Mouse (Mus musculus) kidney, adult 2 months (tissue): ENCODE data around the gene Pglyrp1. TPM values are rescaled to one million over a fixed set of nuclear protein-coding genes. Genes with fewer than 3 reads are reported as not detected.

ENCODE experiments used
- DNase-seq: peaks from one replicate; pipeline ENCODE4 v3.0.0; 2021
- H3K27ac ChIP-seq: fragments of 200-500 bp; 2 replicates; pipeline ENCODE4 v1.5.1; 2012; ENCODE audit warnings: low read depth, low read length, control low read depth, inconsistent platforms; ENCODE audit not compliant: insufficient read depth
- H3K27me3 ChIP-seq: fragments of 200-500 bp; replicated peaks from 2 replicates; pipeline ENCODE4 v1.6.1; 2012; ENCODE audit warnings: mild to moderate bottlenecking, moderate library complexity, low read length, inconsistent platforms; ENCODE audit not compliant: control insufficient read depth, insufficient read depth
- H3K36me3 ChIP-seq: fragments of 200-500 bp; 2 replicates; pipeline ENCODE4 v1.6.1; 2012; ENCODE audit warnings: mild to moderate bottlenecking, moderate library complexity, low read length, inconsistent platforms; ENCODE audit not compliant: control insufficient read depth, insufficient read depth
- H3K4me1 ChIP-seq: fragments of 200-500 bp; 2 replicates; pipeline ENCODE4 v1.6.1; 2011; ENCODE audit warnings: low read length; ENCODE audit not compliant: control insufficient read depth, insufficient read depth
- H3K4me3 ChIP-seq: fragments of 200-500 bp; 2 replicates; pipeline ENCODE4 v1.5.1; 2011; ENCODE audit warnings: mild to moderate bottlenecking, low read depth, low read length, control low read depth; ENCODE audit not compliant: insufficient read depth
- CTCF ChIP-seq: fragments of 200-500 bp; conservative IDR thresholded peaks from 2 replicates; pipeline ENCODE4 v1.5.1; 2011; ENCODE audit warnings: low read depth, mild to moderate bottlenecking, control low read depth, low read length, moderate library complexity, mixed read lengths; ENCODE audit not compliant: insufficient read depth, insufficient read length
- POLR2A ChIP-seq: fragments of 200-500 bp; IDR thresholded peaks from one replicate; pipeline ENCODE4 v1.6.1; 2011; ENCODE audit warnings: low read depth, low read length, control low read depth
- WGBS: fragments of 180-500 bp; shearing (Covaris S2); methylation state at CpG from one replicate; pipeline ENCODE4 v1.1.7; 2018; 5-methylcytosine and 5-hydroxymethylcytosine counted together
- polyA plus RNA-seq: library from polyadenylated mRNA; depleted of rRNA; stranded (reverse); fragments of >200 nt; gene quantifications from 2 replicates; pipeline ENCODE4 v1.2.3, GENCODE M21; 2012

The Pglyrp1 gene
- polyA plus RNA-seq, 1 experiment, result 5.9 TPM

DNA sequence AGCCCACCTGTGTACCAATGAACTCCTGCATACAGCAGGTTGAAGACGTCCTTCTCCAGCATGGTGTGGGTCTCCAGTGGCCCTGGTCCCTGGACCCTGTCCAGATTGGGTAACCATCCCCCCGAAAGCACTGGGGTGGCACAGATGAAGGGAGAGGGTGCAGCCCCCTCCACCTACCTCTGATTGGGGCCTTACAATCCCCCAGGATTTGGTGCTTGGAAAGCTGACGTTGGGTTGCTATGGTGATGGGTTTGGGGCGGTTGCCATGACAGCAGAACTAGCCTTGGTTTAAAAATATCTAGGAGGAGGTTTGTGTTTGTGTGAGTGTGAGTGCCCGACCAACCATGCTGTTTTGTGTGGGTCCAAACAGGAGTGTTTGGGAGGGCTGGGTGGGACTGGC, 51.7 kb downstream of the Pglyrp1 start:
- peaks cover 4% of the 10 kb centered on the region; the same call in 1 of the 2 replicates for H3K27me3 ChIP-seq
- no peak overlapping the region for H3K27ac ChIP-seq
- no peaks in the 10 kb centered on the region for H3K36me3 ChIP-seq
- no peaks in the 10 kb centered on the region for H3K4me1 ChIP-seq
- DNase-seq, result no peak
- no peak for TF ChIP-seq CTCF
- TF ChIP-seq POLR2A, result no peak
- 42% methylated on average over 5 of the region's 5 CpGs for WGBS
- no peak overlapping the region for H3K4me3 ChIP-seq

DNA sequence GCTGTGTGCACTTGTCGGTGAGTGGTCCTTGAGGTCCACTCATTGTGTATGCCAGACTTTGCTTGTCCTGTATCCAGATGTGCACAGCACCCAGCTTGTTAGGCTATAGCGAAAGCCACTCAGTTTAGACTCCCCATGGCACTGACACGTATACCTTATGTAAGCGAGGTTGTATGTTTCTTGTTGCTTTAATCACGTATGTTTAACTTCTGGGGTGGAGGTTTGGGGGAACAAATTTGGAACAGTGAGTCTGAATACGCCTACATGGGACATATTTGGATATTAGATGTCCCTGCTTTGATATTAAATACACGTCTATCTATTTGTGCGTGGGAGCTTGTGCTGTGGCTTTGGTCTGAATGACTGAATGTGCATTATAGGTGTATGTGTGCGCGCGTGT, 52.1 kb downstream of the Pglyrp1 start:
- TF ChIP-seq POLR2A, result no peak
- no peak for TF ChIP-seq CTCF
- H3K27me3 ChIP-seq, result peaks cover 4% of the 10 kb centered on the region; the same call in 1 of the 2 replicates
- no peak overlapping the region for H3K4me3 ChIP-seq
- no peaks in the 10 kb centered on the region for H3K4me1 ChIP-seq
- H3K27ac ChIP-seq, result no peak overlapping the region
- H3K36me3 ChIP-seq, result no peaks in the 10 kb centered on the region
- WGBS, result 78% methylated on average over 11 of the region's 11 CpGs
- no peak for DNase-seq

DNA sequence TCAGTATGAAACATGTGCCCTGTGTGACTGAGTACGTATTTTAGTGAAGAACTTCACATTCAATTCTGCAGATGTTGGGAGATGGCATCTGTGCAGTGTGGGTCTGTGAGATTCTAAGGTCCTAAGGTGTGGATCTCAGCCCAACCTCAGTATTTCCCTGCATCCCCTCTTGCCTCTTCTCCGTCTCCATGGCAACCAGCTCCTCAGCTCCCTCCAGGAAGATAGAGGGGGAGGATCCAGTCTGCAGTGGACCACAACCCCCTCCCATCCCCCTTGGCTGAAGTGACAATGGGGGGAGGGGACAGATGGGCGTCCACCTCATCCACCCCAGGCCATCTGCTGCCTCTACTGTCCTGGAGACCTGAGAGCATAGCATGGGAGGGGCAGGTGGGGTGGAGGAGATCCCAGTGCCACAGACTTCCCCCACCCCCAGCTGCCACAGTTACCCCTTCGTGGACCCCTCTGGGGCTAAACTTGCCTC, 52.6 kb downstream of the Pglyrp1 start:
- no peak overlapping the region for H3K27ac ChIP-seq
- peaks cover 4% of the 10 kb centered on the region; the same call in 1 of the 2 replicates for H3K27me3 ChIP-seq
- H3K4me3 ChIP-seq, result no peak overlapping the region
- no peak for DNase-seq
- WGBS, result 37% methylated on average over 4 of the region's 4 CpGs
- no peak for TF ChIP-seq CTCF
- H3K36me3 ChIP-seq, result no peaks in the 10 kb centered on the region
- H3K4me1 ChIP-seq, result no peaks in the 10 kb centered on the region

DNA sequence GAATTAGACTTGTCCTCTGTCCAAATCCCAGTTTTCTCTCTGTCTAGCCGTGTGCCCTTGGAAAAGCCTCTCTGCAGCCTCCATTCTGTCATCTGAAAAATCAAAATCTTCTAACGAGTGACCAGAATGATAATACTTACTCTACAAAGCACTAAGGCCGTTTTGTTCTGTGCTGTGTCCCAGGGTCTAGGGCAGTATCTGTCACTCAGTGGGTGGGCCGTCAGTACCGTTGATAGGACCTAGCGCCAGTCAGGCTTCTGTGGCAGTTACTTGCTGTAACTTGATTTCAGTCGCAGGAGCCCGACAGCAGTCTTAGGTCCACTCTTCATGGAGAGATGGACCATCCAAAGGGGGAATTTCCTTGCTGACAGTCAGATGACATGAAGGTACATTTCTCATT, 53.2 kb downstream of the Pglyrp1 start:
- 15% methylated on average over 8 of the region's 8 CpGs for WGBS
- DNase-seq, result no peak
- Histone ChIP-seq H3K36me3 (no peaks in the 10 kb centered on the region), H3K27me3 (peaks cover 4% of the 10 kb centered on the region; the same call in 1 of the 2 replicates), H3K4me1 (no peaks in the 10 kb centered on the region), H3K27ac (no peak overlapping the region), H3K4me3 (no peak overlapping the region)
- TF ChIP-seq CTCF (no peak), POLR2A (no peak)

DNA sequence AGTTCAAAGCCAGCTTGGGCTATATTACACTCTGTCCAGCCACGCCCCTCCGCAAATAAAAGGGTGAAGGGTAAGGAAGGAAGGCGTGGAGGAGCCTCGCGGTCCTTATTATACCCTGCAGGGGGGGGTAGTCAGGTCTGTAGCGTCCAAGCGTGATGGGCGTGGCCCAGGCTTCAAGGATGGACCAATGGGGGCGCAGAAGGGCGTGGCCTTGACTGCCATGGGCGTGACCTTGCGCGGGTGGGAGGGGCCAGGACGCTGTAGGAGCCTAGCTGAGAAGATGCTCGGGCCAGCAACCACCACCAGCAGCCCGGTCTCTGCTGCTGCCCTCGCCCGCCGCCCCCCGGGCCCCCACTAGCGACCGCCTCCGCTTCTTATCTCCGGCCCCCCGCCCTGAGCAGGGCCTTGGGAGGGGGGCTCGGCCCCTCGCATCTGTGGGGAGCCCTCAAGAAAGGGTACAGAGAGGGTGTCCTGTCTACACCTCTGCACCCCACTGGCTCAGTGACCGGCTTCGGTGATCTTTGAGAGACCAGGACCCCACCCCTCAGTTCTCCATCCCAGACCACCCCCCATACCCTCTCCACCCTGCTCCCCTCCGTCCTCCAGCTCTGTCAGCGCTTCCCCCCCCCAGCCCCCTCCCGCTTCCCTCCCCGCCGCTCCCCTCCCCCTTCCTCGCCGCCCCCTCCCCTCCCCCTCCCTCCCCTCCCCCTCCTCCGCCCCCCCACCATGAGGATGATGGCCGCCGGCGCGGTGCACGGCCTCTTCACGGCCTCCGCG, 54.2 kb downstream of the Pglyrp1 start, which contains the start of gene Nova2:
TSS of gene Nova2 (plus strand) at position 727 of the 777 bp plus-strand sequence.
- peaks cover 4% of the 10 kb centered on the region; the same call in 1 of the 2 replicates for H3K27me3 ChIP-seq
- peak within 1 kb of the TSS; percentile 57 for H3K4me3 ChIP-seq
- 0 out of 2 replicates have a peak, but pooled peaks have one; percentile 3 for TF ChIP-seq CTCF
- TF ChIP-seq POLR2A, result no peak
- H3K27ac ChIP-seq, result peak within 1 kb of the TSS; percentile 43
- 3% methylated on average over 31 of the region's 45 CpGs for WGBS
- no peaks in the 10 kb centered on the region for H3K4me1 ChIP-seq
- H3K36me3 ChIP-seq, result no peaks in the 10 kb centered on the region
- DNase-seq, result peak; percentile 92

DNA sequence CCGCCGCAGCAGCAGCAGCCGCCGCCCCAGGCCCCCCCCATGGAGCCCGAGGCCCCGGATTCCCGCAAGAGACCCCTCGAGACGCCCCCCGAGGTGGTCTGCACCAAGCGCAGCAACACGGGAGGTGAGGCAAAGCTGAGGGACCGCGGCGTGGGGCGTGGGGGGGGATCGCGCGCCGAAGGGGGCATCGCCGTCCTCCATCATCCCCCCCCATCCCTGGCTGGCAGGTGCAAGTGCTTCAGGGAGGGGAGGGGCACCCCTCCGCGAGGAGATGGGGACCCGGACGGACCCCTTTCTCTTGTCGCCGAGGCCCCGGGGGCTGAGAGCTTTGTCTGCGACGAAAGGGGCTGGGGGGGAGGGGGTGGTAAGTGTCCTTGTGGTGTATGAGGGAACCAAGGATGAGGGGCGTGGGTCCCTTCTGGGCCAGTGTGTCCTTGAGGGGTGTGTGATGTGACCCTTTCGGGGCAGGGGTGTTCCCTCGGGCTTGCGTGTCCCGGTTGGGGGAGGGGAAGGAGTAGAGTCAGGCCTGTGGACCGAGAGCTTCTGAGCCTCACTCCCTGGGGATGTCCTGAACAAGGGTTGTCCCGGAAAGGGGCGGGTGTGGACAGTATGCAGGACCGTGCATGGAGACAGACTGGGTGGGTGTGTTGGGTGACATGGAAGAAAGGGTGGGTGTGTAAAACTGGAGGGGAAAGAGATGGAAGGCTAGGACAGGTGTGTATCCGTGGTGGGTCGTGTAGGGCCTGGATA, 55.1 kb downstream of the Pglyrp1 start:
- WGBS, result 3% methylated on average over 41 of the region's 42 CpGs
- Histone ChIP-seq H3K4me1 (no peaks in the 10 kb centered on the region), H3K27ac (peak overlapping the region; percentile 43), H3K4me3 (peak overlapping the region; percentile 57), H3K27me3 (peaks cover 4% of the 10 kb centered on the region; the same call in 1 of the 2 replicates), H3K36me3 (no peaks in the 10 kb centered on the region)
- TF ChIP-seq POLR2A (peak; percentile 20), CTCF (no peak)
- peak; percentile 81 for DNase-seq

DNA sequence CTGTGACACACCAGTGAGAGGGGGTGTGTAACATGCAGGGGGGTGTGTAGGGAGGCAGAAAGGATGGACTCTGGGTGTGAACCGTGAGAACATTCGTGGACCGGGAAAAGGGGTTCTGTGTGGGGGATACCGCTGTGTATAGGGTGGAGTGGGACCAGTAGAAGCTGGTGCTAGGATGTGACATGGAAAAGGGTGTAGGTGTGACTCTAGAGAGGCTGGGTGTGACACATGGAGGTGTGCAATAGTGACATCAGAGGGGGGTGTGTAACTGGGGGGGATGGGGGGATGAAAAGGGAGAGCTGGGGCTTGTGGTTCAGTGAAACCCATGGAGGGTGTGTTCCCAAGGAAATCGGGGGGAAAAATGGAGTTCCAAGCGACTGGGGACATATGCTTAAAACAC, 55.8 kb downstream of the Pglyrp1 start:
- Histone ChIP-seq H3K4me3 (peak overlapping the region; percentile 57), H3K36me3 (no peaks in the 10 kb centered on the region), H3K27ac (peak overlapping the region; percentile 74), H3K27me3 (peaks cover 4% of the 10 kb centered on the region; the same call in 1 of the 2 replicates), H3K4me1 (no peaks in the 10 kb centered on the region)
- WGBS, result 54% methylated on average over 6 of the region's 6 CpGs
- DNase-seq, result no peak
- TF ChIP-seq CTCF (no peak), POLR2A (no peak)
